Mouse (Mus musculus): ENCODE measurements around the gene Nemf. TPM values are rescaled to one million over a fixed set of nuclear protein-coding genes. Genes with fewer than 3 reads are reported as not detected.

Nemf gene
- total RNA-seq, 2 experiments from 2014 or later = 44.6 to 79.7 TPM

DNA sequence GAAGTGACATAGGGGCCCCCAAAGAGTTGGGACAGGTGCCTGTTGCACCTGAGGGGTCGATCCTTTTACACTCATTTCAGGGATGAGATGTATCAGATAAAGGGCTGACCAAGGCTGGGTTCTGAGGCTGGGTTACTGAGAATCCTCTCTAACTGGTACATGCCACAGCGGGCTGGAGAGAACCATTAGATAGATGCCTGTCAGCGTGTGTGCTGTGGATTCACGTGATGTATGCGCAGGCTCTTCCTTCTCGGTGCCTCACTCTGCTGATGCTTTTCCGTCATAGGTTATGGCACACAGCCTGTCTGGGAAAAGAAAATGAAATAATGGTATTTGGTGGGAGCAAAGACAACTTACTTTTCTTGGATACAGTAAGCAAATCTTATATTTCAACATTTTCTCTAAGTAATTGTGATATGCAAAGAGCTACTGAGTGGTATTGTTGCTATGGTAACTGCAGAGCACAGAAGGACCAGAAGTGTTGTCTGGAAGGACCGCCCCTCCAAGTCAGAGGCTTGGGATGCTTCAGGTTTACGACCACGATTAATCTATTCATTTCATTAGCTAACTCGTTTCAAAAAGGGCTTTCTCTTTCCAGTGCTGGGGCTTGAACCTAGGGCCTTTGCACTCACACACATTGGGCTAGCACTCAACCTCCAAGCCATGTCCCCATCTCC lies 88.9 kb downstream of the Nemf start:
- no peak for ATAC-seq (ENCODE audit: poor library complexity, severe bottlenecking)

DNA sequence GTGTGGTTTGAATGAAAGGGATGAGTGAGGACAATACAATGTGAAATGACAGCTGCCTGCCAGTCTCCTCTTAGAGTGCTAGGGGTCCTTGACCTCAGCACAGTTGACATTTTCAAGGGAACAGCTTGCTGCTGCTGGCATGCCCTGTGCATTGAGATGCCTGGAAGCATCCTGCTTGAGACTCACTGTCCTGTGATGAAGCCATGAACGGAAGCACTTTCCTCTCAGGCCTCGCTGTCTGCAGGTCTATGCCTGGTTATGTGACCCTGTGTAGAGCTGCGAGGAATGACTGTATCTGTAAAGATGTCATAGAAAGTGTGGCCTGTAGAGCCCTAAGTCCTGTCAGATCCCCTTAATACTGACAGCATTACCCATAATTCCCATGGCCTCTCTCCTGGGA lies 91.9 kb downstream of the Nemf start:
- ATAC-seq (ENCODE audit: poor library complexity, severe bottlenecking) = no peak

DNA sequence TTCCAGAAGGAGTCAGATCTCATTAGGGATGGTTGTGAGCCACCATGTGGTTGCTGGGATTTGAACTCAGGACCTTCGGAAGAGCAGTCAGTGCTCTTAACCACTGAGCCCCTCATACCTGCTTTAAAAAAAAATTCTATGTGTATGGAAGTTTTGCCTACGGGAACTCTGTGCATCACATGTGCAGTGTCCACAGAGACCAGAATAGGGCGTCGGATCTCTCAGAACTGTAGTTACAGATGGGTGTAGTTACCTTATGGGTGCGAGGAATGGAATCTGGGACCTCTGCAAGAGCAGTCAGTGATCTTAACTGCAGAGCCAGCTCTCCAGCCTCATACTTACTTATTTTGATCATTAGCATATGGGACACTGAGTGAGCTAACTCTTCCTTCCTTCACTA lies 94.7 kb downstream of the Nemf start:
- no peak for ATAC-seq (ENCODE audit: poor library complexity, severe bottlenecking)

Other genes starting within 250 kb of the Nemf start
- 1,804 and 2,132 TPM in 2 replicates for gene Rps29, start 198.0 kb downstream of the Nemf start, total RNA-seq (2015)
- 1,670 and 2,037 TPM in 2 replicates for gene Rps29, start 198.0 kb downstream of the Nemf start, total RNA-seq (2017)
- gene Lrr1, start 188.4 kb downstream of the Nemf start, total RNA-seq (2015) = 23.3 and 27.6 TPM in 2 replicates
- gene Lrr1, start 188.4 kb downstream of the Nemf start, total RNA-seq (2017) = 13.3 and 13.7 TPM in 2 replicates
- 691 and 759 TPM in 2 replicates for gene Rpl36al, start 173.1 kb downstream of the Nemf start, total RNA-seq (2015)
- 982 and 1,157 TPM in 2 replicates for gene Rpl36al, start 173.1 kb downstream of the Nemf start, total RNA-seq (2017)
- 82.9 and 91.6 TPM in 2 replicates for gene Mgat2, start 173.0 kb downstream of the Nemf start, total RNA-seq (2015)
- 89.3 and 91.9 TPM in 2 replicates for gene Mgat2, start 173.0 kb downstream of the Nemf start, total RNA-seq (2017)
- 1.8 and 4.7 TPM in 2 replicates for gene Gm49383, start 160.1 kb downstream of the Nemf start, total RNA-seq (2015)
- gene Gm49383, start 160.1 kb downstream of the Nemf start, total RNA-seq (2017) = 18.6 and 18.8 TPM in 2 replicates
- 3.7 and 4.4 TPM in 2 replicates for gene Dnaaf2, start 158.7 kb downstream of the Nemf start, total RNA-seq (2015)
- gene Dnaaf2, start 158.7 kb downstream of the Nemf start, total RNA-seq (2017) = 3.5 and 7.2 TPM in 2 replicates
- gene Gm49384, start 152.9 kb downstream of the Nemf start, total RNA-seq (2015) = 8.8 and 19.8 TPM in 2 replicates
- 8.3 and 12.8 TPM in 2 replicates for gene Gm49384, start 152.9 kb downstream of the Nemf start, total RNA-seq (2017)
- gene Pole2, start 129.0 kb downstream of the Nemf start, total RNA-seq (2015) = 35.6 and 50.8 TPM in 2 replicates
- gene Pole2, start 129.0 kb downstream of the Nemf start, total RNA-seq (2017) = 22.5 and 31.2 TPM in 2 replicates
- gene Klhdc1, start 116.0 kb downstream of the Nemf start, total RNA-seq (2015) = 0.91 and 3.5 TPM in 2 replicates
- gene Klhdc1, start 116.0 kb downstream of the Nemf start, total RNA-seq (2017) = 2.9 and 5.1 TPM in 2 replicates
- 35.7 and 38.6 TPM in 2 replicates for gene Klhdc2, start 60.5 kb downstream of the Nemf start, total RNA-seq (2015)
- 34.6 and 36.8 TPM in 2 replicates for gene Klhdc2, start 60.5 kb downstream of the Nemf start, total RNA-seq (2017)
- 78.8 and 94.8 TPM in 2 replicates for gene Arf6, start 15.0 kb upstream of the Nemf start, total RNA-seq (2015)
- 125 and 133 TPM in 2 replicates for gene Arf6, start 15.0 kb upstream of the Nemf start, total RNA-seq (2017)
- gene Gm9887, start 15.3 kb upstream of the Nemf start, total RNA-seq (2015) = not detected in 2 replicates
- not detected in 2 replicates for gene Gm9887, start 15.3 kb upstream of the Nemf start, total RNA-seq (2017)
- gene Vcpkmt, start 225.9 kb upstream of the Nemf start, total RNA-seq (2015) = 5.9 and 6.6 TPM in 2 replicates
- gene Vcpkmt, start 225.9 kb upstream of the Nemf start, total RNA-seq (2017) = 5.6 and 6.6 TPM in 2 replicates